Mouse (Mus musculus) urinary bladder, postnatal 10 days (tissue): ENCODE results near the gene Rapgef2.
"Not testable (repeated sequence)": the region's sequence is repeated elsewhere in the genome, so short reads cannot be mapped to it uniquely, and the experiment has no call there.

Experiments
- DNase-seq: peaks from one replicate; pipeline ENCODE4 v3.0.0; 2022; ENCODE audit warnings: low spot score

Gene Rapgef2

DNA sequence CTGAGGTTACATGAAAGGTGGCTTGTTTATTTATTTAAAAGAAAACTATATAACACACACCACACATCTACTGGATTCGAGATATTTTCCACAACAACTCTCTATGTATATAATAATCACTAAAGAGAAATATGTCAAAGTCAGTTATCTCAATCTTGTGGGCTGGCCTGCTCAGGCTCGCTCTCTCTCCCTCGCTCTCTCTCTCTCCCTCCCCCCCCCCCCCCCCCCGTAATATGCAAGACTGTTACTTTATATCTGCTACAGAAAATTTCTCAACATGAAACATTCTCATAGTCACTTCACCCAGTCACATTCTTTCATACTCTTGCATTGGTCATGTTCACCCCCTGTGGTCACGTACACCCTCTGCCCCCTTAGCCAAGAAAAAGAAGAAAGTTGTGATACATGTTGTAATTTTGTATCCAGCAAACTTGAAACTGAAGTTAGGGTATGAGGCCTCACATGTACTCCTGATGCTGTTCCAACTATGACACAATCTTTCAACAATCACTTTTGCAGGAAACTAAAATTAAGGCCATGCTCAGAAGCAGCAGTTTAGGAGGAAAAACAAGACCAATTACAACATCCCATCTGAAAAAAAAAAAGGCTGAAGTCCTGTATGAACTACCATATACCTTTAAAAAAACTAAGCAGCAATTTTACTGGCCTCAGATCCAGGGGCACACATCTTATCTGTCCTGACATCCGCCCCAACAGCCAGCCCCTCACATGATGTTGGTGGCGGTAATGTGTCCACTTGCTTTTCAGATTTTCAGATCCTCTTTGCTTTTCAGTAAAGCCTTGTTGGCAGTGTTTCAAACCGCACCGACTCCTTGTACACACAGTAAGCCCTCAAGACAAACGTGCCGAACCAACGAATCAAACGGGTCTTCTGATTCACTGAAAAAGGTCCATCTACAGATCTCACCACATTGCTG is 52.6 kb downstream of the Rapgef2 start:
- DNase-seq: no peak

DNA sequence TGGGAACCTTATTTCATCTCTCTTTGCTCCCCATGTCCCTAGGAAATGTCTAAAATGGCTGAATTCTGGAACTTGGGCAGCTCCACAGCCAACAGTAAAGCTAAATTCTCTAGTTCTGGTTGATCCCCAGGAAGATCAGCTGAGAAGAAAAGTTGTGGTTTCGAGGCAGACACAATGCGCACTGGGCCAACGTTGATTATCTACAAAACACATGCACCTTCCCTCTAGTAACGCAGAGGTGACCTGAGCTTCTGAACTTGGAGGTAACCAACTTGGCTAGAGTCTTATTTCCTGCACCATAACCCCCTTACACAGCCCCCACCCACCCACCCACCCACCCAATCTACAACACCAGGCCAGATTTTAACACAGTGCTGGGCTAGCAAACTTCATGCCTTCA is 55.6 kb downstream of the Rapgef2 start:
- DNase-seq: no peak

DNA sequence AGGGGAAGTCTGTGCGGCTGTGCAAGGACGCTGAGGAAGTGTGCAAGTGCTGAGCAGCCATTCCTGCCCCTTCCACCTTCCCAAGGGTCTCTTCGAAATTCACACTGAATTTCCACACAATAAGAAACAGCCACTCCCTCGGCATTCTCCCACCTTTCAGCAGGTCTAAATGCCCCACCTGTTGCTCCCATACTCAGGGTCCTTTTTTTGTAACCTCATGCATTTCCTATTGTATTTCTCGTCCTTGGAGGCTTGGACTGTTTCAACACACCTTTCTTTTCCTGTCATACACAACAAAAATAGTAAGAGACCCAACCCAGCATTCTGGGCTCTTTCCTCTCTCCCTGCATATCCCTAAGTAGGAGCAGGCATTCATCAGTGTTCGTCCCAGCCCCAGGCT is 56.8 kb downstream of the Rapgef2 start:
- no peak for DNase-seq

DNA sequence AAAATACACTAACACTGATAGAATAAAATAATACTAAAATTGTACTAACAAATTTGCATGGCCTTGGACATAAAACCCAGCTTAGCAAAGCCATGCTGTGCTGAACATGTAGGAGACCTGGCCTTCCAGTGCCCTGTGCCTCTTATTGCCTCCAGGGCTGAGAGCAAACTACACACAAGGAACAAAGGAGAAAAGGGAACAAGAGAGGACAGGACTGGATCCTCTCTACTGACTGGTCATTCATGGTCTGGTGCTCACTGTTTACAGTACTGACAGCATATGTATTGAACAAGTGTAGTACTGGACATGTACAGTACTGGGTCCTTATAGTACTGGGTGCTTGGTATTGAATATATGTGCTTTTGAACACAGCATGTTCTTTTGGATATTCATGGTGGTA is 58.0 kb downstream of the Rapgef2 start:
- no peak for DNase-seq

DNA sequence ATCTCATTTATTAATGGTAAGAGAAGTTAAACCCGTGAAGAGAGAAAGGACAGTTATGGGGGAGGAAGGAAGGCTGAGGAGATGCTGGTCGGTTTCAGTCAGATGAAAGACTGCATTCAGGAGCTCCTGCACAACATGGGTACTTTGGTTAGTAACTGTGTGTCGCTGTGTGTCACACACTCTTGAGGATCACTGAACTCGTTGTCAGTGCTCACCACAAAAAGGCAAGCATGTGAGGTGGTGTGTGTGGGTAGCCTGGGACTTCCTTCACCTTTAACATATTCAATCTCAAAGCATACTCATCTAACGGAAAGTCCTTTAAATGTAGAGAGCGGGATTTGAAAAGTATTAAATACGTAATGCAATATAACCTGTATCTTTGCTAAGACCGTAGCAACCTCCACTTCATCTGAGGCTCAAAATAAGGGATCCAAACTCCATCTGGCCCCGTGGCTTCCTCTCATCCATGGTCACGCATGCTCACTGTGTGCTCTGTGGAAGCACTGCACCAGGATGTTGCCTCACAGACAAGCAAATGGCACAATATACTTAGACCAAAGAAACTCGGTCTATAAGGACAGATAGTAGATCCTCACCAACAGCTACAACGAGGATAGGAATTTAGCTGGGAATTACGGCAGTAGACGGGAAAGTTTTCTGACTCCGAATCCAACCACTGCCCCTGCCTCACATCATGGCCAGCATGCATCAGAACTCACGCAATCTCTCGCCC is 58.8 kb downstream of the Rapgef2 start:
- no peak for DNase-seq

- not testable (repeated sequence) for DNase-seq
Observed at GRCm38 (mm10) chr3:79226807-79227206, 59.5 kb downstream of the Rapgef2 start.

DNA sequence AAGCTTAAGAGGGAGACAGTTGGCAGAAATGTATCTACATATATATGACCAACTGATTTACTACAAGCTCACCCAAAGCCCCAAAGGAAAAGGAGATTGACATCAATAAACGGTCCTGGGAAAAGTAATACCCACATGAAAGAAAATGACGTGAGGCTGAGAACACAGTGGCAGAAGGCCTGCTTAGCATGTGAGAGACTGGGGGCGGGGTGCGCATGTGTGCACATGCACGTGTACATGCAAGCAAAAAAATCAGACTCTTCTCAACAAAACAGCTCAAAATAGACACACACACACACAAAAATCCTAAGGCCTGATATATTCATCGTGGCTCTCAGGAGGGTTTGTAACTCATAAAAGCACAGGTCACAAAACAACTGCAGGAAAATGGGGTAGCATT is 60.4 kb downstream of the Rapgef2 start:
- no peak for DNase-seq

DNA sequence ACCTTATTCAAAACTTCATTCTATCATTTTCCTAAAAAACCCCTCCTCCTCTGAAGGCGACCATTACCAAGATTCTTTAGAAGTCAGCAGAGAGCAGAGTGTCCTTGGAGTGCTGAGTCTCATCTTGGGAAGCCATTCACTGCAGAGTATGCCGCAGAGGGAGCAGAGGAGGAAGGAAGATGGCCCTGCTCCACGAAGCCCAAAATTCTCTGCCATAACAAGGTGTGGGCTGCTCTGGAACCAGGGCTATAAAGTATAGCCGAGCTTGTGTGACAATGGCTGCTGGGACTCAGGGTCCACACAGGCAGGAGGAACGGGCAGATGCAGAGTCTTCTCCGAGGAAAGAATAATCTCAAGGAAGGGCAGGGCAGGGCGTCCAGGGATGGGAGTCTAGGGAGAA is 62.0 kb downstream of the Rapgef2 start:
- no peak for DNase-seq

- DNase-seq: no peak
Observed at GRCm38 (mm10) chr3:79223281-79223680, 63.0 kb downstream of the Rapgef2 start.

DNA sequence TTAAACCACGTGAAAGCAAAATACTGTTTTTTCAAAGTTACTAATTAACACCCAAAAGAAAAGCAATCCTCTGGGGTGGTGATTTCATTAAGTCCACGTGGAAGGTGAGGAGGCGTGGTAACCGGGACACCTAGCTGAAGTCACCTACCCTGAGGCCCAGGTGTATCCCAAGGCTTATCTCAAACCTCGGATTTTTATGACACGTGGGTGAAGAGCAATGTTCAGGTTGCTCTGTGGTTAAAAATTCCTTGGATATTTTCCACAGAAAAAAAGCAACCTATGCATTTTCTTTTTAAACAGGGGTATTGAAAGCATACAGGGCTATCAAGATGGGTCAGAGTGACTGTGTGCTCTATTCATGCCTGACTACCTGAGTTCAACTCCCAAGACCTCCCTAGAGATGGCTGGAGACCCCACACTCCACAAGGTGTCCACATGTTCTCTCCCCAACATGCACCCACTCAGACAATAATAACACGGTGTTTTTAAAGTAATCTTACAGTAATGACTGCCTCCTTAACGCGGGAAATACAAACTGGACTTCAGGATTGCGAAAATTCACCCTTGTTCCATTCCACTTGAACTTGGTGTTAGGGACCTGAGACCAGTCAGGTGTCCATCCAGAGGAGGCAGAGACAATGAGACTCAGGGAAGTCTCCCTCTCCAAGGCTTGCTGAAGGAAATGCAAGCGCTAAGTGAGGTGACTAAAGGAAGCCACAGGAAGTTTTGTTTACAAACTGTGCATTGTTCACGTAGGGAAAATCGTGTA is 63.9 kb downstream of the Rapgef2 start:
- no peak for DNase-seq

DNA sequence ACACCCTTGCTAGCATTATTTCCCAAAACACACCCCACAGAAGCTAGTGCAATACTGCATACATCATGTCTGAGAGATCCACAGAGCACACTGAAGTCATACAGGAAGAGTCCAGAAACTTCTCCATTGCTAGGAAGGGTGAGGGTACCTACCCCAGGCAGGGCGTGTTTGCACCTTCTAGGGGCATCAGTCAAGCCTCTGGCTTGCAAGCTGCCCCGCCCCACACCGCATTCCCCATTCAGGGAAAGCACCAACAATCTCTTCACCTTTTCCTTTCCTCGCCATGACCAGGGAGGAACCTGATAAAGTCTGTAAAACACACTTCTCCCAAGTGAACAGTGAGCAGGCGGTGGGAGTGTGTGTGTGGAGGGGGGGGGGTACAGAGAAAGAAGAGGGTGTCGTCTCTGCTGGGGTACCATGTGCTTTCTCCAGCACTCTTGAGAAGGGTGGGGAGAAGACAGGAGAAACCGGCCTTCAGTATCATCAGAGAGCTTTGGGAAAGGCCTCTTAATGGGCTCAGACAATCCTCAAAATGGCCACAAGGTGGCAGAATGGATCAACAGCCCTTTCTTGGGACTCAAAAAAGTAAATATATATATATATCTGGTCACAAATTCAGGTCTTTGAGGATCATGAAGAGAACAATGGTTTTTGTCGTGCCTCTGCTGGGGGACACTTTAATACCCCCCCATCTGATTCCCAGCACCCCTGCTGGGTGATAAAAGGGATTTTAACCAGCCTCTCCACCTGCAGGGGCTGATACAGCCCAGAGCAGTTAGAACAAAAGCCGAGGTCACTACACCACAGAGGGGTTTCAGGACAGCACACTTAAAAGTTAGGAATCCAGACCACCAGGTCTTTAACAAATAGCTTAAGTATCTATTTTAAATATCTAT is 64.8 kb downstream of the Rapgef2 start:
- no peak for DNase-seq

DNA sequence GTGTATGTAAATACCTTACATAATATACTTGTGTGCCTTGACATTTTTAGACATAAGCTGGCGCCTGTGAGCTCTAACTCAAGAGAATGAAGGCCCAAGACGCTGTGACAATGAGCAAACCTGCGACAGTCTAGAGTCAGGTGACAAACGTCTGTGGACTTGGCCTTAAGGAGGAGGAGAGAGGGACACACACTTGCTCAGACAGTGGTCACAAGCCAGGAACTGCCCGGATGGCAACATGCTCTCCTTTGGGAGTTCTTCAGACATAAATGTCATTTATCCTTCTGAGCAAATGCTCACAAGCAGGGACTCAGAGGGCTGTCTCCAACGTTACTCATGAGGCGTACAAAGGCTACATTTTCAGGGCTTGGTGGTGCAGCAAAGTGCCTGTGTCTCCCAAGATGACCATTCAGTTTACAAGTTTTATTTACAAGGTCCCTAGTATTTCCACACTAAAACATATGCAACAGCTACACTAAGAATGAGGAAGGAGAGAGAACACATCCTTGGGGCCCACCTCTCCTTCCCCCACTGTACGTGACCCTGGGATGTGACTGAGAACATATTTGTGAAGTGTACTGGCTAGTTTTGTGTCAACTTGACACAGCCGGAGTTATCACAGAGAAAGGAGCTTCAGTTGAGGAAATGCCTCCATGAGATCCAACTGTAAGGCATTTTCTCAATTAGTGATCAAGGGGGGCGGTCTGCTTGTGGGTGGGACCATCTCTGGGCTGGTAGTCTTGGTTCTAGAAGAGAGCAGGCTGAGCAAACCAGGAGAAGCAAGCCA is 67.0 kb downstream of the Rapgef2 start:
- no peak for DNase-seq

DNA sequence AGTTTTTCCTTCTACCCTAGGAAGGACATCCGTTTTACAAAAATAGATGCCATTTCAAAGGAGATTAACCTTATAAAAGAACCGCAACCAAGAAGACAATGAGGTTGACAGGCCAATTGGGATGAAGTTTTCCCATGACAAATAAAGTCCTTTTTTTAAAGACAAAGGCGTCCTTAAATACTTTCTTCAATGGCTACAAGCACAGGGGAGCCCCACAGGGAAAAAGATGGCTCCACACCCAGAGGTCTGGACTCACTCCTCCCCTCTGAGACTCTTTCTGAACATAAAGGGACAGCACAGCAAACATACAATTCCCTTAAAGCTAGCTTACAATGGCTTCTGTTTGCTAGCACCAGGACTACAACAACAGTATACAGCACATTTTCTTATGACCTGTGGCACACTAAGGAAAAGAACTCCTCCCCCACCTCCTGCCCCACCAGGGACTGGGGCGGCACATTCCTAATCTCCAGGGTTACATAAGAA is 67.7 kb downstream of the Rapgef2 start:
- no peak for DNase-seq

- DNase-seq: no peak
Observed at GRCm38 (mm10) chr3:79210243-79210642, 76.1 kb downstream of the Rapgef2 start.

DNA sequence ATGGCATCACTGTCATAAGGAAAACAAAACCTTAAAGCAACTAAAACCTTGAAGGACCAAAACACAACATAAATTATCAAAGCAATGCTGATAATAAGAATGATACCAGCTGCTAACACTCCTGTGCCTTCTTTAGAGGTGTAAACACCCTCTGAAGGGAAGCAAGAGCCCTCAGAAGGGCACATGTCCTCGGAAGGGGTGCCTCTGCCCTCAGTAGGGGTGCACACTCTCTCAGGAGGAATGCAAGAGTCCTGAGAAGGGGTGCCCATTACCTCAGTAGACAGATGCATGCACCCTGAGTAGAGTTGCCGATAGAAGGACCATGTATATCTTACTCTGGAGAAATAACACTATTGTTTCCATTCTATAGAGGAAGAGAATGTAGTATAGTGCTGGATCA is 79.1 kb downstream of the Rapgef2 start:
- DNase-seq: no peak

- no peak for DNase-seq
Observed at GRCm38 (mm10) chr3:79206524-79206923, 79.8 kb downstream of the Rapgef2 start.

GRCm38 (mm10) chr3:79205981-79206380 is 80.3 kb downstream of the Rapgef2 start:
- no peak for DNase-seq

- no peak for DNase-seq
Observed at GRCm38 (mm10) chr3:79205112-79205511, 81.2 kb downstream of the Rapgef2 start.

DNA sequence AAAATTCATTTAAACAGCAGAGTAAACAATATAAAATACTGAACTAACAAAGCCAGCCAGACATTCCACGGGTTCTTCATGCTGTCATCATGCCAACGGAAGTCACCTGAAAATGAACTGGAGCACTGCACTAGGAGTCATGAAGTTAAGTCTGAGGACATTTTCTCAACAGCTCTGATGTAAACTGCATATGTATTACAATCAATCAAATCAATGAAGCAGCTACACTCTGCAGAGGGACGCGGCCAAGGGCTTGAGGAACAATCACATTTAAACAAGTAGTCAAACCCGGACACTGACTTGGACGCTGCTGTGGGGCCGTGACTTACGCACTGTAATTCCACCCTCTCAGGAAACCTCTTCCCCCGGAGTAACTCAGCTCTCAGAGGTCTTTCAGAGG is 82.1 kb downstream of the Rapgef2 start:
- DNase-seq: no peak

- DNase-seq: no peak
Observed at GRCm38 (mm10) chr3:79203821-79204220, 82.5 kb downstream of the Rapgef2 start.

GRCm38 (mm10) chr3:79203178-79203577 is 83.1 kb downstream of the Rapgef2 start:
- no peak for DNase-seq
